Mouse (Mus musculus) midbrain, embryonic 13.5 days (tissue): ENCODE measurements around the gene Plekhm1. TPM values are rescaled to one million over a fixed set of nuclear protein-coding genes. Genes with fewer than 3 reads are reported as not detected.

Experiments used
- ATAC-seq: fragments of 200-750 bp; cut with Nextera tagmentation; 2 replicates; pipeline ENCODE4 v1.8.0; 2017; ENCODE audit warnings: mild to moderate bottlenecking, moderate TSS enrichment, moderate library complexity
- H3K27ac ChIP-seq: fragments of 300-500 bp; sonication (generic); 2 replicates; pipeline ENCODE4 v1.5.1; 2015; ENCODE audit warnings: inconsistent platforms, mild to moderate bottlenecking, moderate library complexity
- H3K27me3 ChIP-seq: fragments of 300-500 bp; sonication (generic); 2 replicates; pipeline ENCODE4 v1.6.1; 2015; ENCODE audit warnings: mild to moderate bottlenecking, inconsistent platforms
- H3K36me3 ChIP-seq: fragments of 300-500 bp; sonication (generic); 2 replicates; pipeline ENCODE4 v1.6.1; 2015; ENCODE audit warnings: mild to moderate bottlenecking, inconsistent platforms
- H3K4me1 ChIP-seq: fragments of 300-500 bp; sonication (generic); replicated peaks from 2 replicates; pipeline ENCODE4 v1.6.1; 2015; ENCODE audit warnings: inconsistent platforms
- H3K4me2 ChIP-seq: fragments of 300-500 bp; sonication (generic); replicated peaks from 2 replicates; pipeline ENCODE4 v1.6.1; 2015; ENCODE audit warnings: moderate library complexity, mild to moderate bottlenecking, inconsistent platforms
- H3K4me3 ChIP-seq: fragments of 300-500 bp; sonication (generic); replicated peaks from 2 replicates; pipeline ENCODE4 v1.5.1; 2015; ENCODE audit warnings: mild to moderate bottlenecking, inconsistent platforms
- H3K9ac ChIP-seq: fragments of 300-500 bp; sonication (generic); replicated peaks from 2 replicates; pipeline ENCODE4 v1.6.1; 2015; ENCODE audit warnings: mild to moderate bottlenecking, inconsistent platforms
- H3K9me3 ChIP-seq: fragments of 300-500 bp; sonication (generic); 2 replicates; pipeline ENCODE4 v1.6.1; 2016; ENCODE audit warnings: mild to moderate bottlenecking, inconsistent platforms
- WGBS: fragments of 180-500 bp; shearing (Covaris S2); methylation state at CpG from one replicate; pipeline ENCODE4 v1.1.7; 2015; 5-methylcytosine and 5-hydroxymethylcytosine counted together
- polyA plus RNA-seq: library from polyadenylated mRNA; unstranded; fragments of >200 nt; fragmentation: Nextera tagmentation; extraction: Ambion mirVana; gene quantifications from 2 replicates; pipeline ENCODE4 v1.2.1, GENCODE M21; 2015

The Plekhm1 gene
- polyA plus RNA-seq, 1 experiment from 2014 or later = 9.4 TPM

- WGBS = 95% methylated on average over 9 of the region's 9 CpGs
- no peaks in the 10 kb centered on the region for H3K4me1 ChIP-seq
- H3K27me3 ChIP-seq = peaks cover 10% of the 10 kb centered on the region
- no peak overlapping the region for H3K9ac ChIP-seq
- H3K4me3 ChIP-seq = no peak overlapping the region
- no peaks in the 10 kb centered on the region for H3K9me3 ChIP-seq
- H3K4me2 ChIP-seq = no peak overlapping the region
- ATAC-seq = no peak
- no peak overlapping the region for H3K27ac ChIP-seq
- peaks cover 96% of the 10 kb centered on the region for H3K36me3 ChIP-seq
Observed at GRCm38 (mm10) chr11:103370397-103371221, 41.9 kb downstream of the Plekhm1 start.

GRCm38 (mm10) chr11:103365530-103365929 lies 47.0 kb downstream of the Plekhm1 start:
- Histone ChIP-seq H3K36me3 (peaks cover 48% of the 10 kb centered on the region), H3K9ac (no peak overlapping the region), H3K4me2 (no peak overlapping the region), H3K27me3 (peaks cover 61% of the 10 kb centered on the region), H3K4me3 (no peak overlapping the region), H3K4me1 (peaks cover 27% of the 10 kb centered on the region), H3K27ac (no peak overlapping the region), H3K9me3 (no peaks in the 10 kb centered on the region)
- no peak for ATAC-seq
- 93% methylated on average over 4 of the region's 4 CpGs for WGBS

GRCm38 (mm10) chr11:103365022-103365421 lies 47.5 kb downstream of the Plekhm1 start:
- Histone ChIP-seq H3K9me3 (no peaks in the 10 kb centered on the region), H3K27ac (no peak overlapping the region), H3K4me3 (no peak overlapping the region), H3K9ac (no peak overlapping the region), H3K27me3 (peaks cover 66% of the 10 kb centered on the region), H3K4me2 (no peak overlapping the region), H3K4me1 (peaks cover 32% of the 10 kb centered on the region), H3K36me3 (peaks cover 43% of the 10 kb centered on the region)
- WGBS = 78% methylated on average over 3 of the region's 3 CpGs
- no peak for ATAC-seq

GRCm38 (mm10) chr11:103364335-103364734 lies 48.2 kb downstream of the Plekhm1 start:
- ATAC-seq = no peak
- peaks cover 35% of the 10 kb centered on the region for H3K4me1 ChIP-seq
- no peaks in the 10 kb centered on the region for H3K9me3 ChIP-seq
- no peak overlapping the region for H3K27ac ChIP-seq
- H3K27me3 ChIP-seq = peaks cover 73% of the 10 kb centered on the region
- H3K4me2 ChIP-seq = no peak overlapping the region
- 33% methylated on average over 5 of the region's 5 CpGs for WGBS
- H3K4me3 ChIP-seq = no peak overlapping the region
- H3K36me3 ChIP-seq = peaks cover 37% of the 10 kb centered on the region
- no peak overlapping the region for H3K9ac ChIP-seq

GRCm38 (mm10) chr11:103363214-103364148 lies 49.0 kb downstream of the Plekhm1 start, which contains the start of gene Arhgap27:
Gene Arhgap27, minus strand, starts transcription at chr11:103363692.
- ATAC-seq = peak; percentile 25; the same call in 1 of the 2 replicates
- peak within 1 kb of the TSS; percentile 64 for H3K9ac ChIP-seq
- peaks cover 37% of the 10 kb centered on the region for H3K4me1 ChIP-seq
- no peak within 1 kb of the TSS for H3K27ac ChIP-seq
- no peaks in the 10 kb centered on the region for H3K9me3 ChIP-seq
- H3K4me2 ChIP-seq = peak within 1 kb of the TSS; percentile 56
- H3K36me3 ChIP-seq = peaks cover 30% of the 10 kb centered on the region
- WGBS = 2% methylated on average over 35 of the region's 35 CpGs
- peaks cover 80% of the 10 kb centered on the region for H3K27me3 ChIP-seq
- peak within 1 kb of the TSS; percentile 37 for H3K4me3 ChIP-seq

- peak overlapping the region; percentile 37 for H3K4me3 ChIP-seq
- 1% methylated on average over 33 of the region's 33 CpGs for WGBS
- 0 out of 2 replicates have a peak, but pooled peaks have one; percentile 4 for ATAC-seq
- H3K9ac ChIP-seq = peak overlapping the region; percentile 64
- peaks cover 21% of the 10 kb centered on the region for H3K36me3 ChIP-seq
- H3K27ac ChIP-seq = no peak overlapping the region
- peaks cover 37% of the 10 kb centered on the region for H3K4me1 ChIP-seq
- H3K9me3 ChIP-seq = no peaks in the 10 kb centered on the region
- peaks cover 88% of the 10 kb centered on the region for H3K27me3 ChIP-seq
- H3K4me2 ChIP-seq = peak overlapping the region; percentile 56
Observed at GRCm38 (mm10) chr11:103362521-103363181, 49.8 kb downstream of the Plekhm1 start.

GRCm38 (mm10) chr11:103362054-103362432 lies 50.4 kb downstream of the Plekhm1 start:
- peaks cover 94% of the 10 kb centered on the region for H3K27me3 ChIP-seq
- peak overlapping the region; percentile 37 for H3K4me3 ChIP-seq
- H3K4me1 ChIP-seq = peaks cover 37% of the 10 kb centered on the region
- H3K27ac ChIP-seq = no peak overlapping the region
- H3K9ac ChIP-seq = no peak overlapping the region
- H3K4me2 ChIP-seq = peak overlapping the region; percentile 56
- WGBS = 4% methylated on average over 13 of the region's 13 CpGs
- ATAC-seq = no peak
- peaks cover 15% of the 10 kb centered on the region for H3K36me3 ChIP-seq
- H3K9me3 ChIP-seq = no peaks in the 10 kb centered on the region

GRCm38 (mm10) chr11:103361396-103362053 lies 51.0 kb downstream of the Plekhm1 start:
- H3K4me1 ChIP-seq = peaks cover 37% of the 10 kb centered on the region
- H3K4me3 ChIP-seq = 0 out of 2 replicates have a peak overlapping the region, but pooled peaks have one; percentile 37
- no peak overlapping the region for H3K9ac ChIP-seq
- peaks cover 10% of the 10 kb centered on the region for H3K36me3 ChIP-seq
- 0 out of 2 replicates have a peak overlapping the region, but pooled peaks have one; percentile 56 for H3K4me2 ChIP-seq
- peaks cover 99% of the 10 kb centered on the region for H3K27me3 ChIP-seq
- H3K27ac ChIP-seq = no peak overlapping the region
- H3K9me3 ChIP-seq = no peaks in the 10 kb centered on the region
- ATAC-seq = no peak
- WGBS = 3% methylated on average over 25 of the region's 25 CpGs

GRCm38 (mm10) chr11:103360661-103361081 lies 51.8 kb downstream of the Plekhm1 start:
- Histone ChIP-seq H3K9me3 (no peaks in the 10 kb centered on the region), H3K4me1 (peaks cover 44% of the 10 kb centered on the region), H3K27ac (no peak overlapping the region), H3K9ac (peak overlapping the region; percentile 39; the same call in 1 of the 2 replicates), H3K36me3 (peaks cover 2% of the 10 kb centered on the region; the same call in 1 of the 2 replicates), H3K4me2 (peak overlapping the region; percentile 65), H3K4me3 (peak overlapping the region; percentile 43), H3K27me3 (peaks cover 98% of the 10 kb centered on the region)
- no peak; the same call in 1 of the 2 replicates for ATAC-seq
- 3% methylated on average over 48 of the region's 48 CpGs for WGBS

- peaks cover 93% of the 10 kb centered on the region for H3K27me3 ChIP-seq
- peak; percentile 68 for ATAC-seq
- 2% methylated on average over 60 of the region's 60 CpGs for WGBS
Observed at GRCm38 (mm10) chr11:103359841-103360641, 52.4 kb downstream of the Plekhm1 start.

More at GRCm38 (mm10) chr11:103359841-103360641, 52.4 kb downstream of the Plekhm1 start:
- Histone ChIP-seq H3K36me3 (no peaks in the 10 kb centered on the region), H3K4me1 (peaks cover 49% of the 10 kb centered on the region), H3K9ac (peak overlapping the region; percentile 39; the same call in 1 of the 2 replicates), H3K27ac (no peak overlapping the region), H3K4me2 (peak overlapping the region; percentile 65), H3K9me3 (no peaks in the 10 kb centered on the region), H3K4me3 (peak overlapping the region; percentile 43)
